Mouse (Mus musculus): ENCODE measurements at regions not wholly inside any gene's neighbourhood (a gene's known extent, or its start where the extent isn't known, plus 50 kb on each side); places are given as distances from the start of the nearest gene placed in this dataset.

- DNase-seq, result no peak
Measured at GRCm38 (mm10) chr15:36427334-36427733, 580.2 kb downstream of the Zfp706 start.

DNA sequence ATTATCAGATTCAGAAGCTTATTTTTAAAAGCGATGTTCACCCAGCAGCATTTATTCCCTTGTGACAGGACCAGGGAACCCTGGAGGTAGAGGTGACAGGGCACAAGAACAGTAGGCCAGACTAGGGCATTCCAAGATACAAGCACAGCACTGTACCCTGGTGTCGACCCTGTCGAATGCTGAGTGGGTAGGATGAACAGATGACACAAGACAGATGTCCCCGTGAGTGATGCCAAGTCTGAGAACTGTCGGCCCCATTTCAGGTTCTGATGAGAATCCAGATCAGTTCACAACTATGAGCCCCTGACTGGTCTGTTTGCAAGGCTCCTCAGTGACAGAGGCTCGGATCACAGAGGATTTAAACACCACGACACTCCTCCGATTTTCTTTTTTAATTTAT, 581.7 kb downstream of the Zfp706 start:
- DNase-seq, result peak; percentile 55 to 68

- DNase-seq, result no peak
Measured at GRCm38 (mm10) chr15:36424047-36424446, 583.5 kb downstream of the Zfp706 start.

DNA sequence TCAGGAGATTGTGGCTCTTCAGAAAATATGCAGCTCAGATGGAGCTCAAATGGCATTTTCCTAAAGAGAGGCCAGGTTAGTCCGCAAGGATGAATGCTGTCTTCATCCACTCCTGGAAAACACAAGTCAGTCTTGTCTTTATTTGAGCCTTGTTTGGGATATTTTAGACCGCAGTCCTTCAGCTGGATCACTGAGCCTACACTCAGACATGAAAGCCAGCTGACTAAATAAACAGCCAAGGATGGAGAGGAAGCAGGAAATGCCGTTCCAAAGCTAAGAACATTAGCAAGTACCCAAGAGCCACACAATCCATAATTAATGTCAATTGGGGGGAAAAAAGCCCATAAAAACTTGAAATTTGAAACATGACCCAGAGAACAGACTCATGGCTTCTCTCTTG, 584.8 kb downstream of the Zfp706 start:
- no peak for DNase-seq

DNA sequence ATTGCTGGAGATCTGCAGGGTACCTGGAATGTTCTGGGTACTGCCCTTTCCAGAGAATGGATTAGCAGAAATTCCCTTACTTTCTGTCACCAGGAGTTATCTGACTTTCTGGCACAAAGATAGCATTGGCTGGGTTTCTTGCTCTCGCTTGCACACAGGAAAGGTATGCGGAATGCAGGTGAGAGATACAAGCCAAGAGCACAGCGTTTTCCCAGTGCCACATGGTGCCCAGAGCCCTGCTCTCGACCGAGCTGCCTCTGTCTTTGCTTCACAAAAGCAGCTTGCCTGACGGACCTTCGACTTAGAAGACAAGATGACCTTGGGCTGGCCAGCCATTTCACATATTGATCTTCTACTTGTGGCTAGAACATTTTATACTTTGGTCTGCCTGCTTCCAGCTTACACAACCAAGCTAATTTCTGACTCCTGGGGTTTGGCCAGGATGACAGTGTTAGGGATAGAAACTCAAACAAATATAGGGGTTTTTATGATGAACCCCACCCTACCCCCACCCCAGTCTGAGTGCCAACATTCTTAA, 587.6 kb downstream of the Zfp706 start:
- peak in 1 of 2 experiments; percentile 27 for DNase-seq

DNA sequence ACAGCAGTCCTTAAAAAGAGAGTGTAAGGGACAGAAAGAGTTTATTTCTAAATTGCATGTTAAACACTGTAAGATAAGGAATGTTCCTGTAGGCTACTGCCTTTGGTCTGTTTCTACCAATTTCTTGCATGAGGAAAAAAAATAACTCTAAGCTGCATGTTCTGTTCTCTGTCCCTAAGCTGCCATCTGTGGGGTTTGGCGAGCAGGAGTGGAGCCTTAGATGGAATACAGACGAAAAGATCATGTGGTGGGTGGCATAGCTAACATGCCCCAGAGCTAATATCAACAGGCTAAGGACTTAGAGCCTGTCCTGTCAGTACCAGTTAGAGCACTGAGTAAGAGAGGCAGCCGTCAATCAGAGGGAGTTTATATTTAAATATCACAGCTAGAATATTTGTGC, 590.1 kb downstream of the Zfp706 start:
- no peak for DNase-seq

DNA sequence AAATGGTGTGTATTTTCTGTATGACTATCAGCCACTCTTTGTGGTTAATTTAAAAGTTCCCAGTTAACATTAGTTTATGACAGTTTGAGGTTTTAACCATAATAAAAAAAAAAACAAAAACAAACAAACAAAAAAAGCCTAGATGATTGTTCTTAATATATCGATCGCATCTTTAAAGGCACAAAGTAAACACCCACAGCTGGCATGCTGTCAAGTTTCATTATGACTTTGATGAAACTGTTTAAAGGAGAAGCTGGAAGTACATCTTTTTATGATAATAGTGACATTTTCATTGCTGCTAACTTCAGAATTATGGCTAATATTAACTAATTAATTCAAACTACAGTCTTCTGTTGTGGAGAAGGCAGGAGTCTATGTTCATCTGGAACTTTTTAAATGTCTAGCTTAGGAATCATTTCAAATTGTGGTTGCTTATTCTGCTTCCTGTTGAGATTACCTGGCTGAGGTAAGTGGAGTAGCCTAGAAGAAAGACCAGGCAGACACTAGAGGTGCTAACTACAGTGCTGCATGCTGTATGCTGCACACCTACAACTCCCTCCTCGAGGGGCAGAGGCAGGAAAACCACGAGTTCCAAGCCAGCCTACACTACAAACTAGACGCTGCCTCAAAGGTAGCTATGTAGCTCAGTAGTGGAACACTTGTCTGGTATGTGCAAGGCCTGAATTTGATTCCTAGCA, 591.9 kb downstream of the Zfp706 start:
- DNase-seq, result no peak

DNA sequence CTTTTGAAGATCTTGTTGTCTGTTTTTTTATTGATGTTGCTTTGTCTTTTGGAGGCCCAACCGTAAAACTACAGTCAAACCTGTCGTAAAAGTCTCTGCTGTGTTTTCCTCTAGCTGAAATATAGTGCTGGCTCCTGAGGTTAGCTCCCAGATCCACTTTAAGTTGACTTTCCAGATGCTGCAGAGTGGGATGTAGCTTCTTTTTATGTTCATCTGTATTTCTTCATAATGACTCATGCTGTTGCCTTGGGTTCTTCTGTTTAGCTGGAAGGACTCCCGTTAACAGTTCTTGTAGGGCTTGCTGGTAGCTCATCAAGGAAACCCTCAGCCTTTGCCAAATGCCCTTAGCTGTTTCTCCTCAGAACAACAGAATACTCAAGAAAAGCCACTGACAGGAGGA, 595.6 kb downstream of the Zfp706 start:
- no peak for DNase-seq

- DNase-seq, result no peak
Measured at GRCm38 (mm10) chr15:36405446-36405845, 602.1 kb downstream of the Zfp706 start.

GRCm38 (mm10) chr15:36403336-36404119, 604.0 kb downstream of the Zfp706 start:
- no peak for DNase-seq

- no peak for DNase-seq
Measured at GRCm38 (mm10) chr15:36402051-36402450, 605.5 kb downstream of the Zfp706 start.

- DNase-seq, result no peak
Measured at GRCm38 (mm10) chr15:36400311-36400840, 607.2 kb downstream of the Zfp706 start.

DNA sequence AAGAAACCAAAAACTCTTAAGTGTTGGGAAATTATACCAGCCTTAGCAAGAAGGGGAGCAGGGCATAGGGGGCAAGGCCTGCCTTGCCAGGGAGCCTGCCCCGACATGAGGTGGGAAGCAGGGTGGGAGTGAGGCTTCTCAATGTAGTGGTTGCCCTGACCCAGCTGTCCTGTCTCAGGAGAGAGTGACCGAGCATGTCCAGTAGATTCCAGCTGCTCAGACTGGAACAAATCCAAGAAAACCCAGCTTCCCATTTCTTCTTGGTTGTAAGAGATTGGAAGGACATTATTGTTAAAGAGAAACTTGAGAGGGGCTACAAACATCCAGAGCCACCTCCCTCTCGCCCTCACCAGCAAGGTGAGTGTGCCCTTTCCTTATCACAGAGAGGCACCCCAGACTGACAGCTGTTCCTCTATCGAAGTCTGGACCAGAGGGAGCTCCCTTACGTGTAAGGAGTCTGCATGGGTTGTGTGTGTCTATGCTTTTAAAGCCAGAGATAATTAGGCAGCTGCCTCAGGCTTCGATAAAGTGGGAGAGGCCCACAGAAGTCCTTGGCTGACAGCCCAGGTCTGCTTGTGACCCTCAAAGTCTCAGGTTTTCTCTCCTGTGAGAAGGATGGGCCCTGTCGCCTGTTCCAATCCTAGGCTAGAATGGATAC, 608.1 kb downstream of the Zfp706 start:
- peak; percentile 16 to 24 for DNase-seq

DNA sequence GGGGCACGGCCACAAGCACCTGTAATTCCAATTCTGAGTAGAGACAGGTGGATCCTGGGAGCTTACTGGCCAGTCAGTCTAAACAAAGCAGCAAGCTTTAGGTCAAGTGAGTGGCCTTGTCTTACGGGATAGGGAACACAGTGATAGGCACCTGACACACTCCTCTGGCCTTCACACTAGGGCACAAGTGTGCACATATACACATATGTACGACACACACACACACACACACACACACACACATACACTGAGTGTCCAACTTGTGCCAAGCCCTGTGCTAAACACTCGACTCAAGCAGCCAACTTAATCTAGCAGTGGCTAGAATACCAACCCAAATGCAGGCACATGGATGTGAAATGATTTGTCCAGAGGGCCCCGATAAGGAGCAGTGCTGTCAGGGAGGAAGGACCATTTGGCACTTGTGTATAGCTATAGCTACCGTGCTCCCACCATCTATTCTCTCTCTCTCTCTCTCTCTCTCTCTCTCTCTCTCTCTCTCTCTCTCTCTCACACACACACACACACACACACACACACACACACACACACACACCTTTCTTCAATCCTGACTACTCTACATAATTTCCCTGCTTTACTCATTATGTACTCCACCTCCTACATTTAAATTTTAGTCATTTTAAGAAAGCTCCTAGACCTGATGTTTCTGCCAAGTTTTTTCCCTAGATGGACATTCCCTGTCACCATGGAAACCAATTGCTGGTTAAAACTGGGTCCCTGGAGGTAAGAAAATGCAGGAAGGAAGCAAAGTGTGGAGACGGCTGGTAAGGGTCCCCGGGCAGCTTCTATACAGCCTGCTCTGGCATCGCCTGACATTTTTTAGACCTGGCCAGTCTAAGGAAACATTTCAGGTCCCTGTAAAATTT, 609.2 kb downstream of the Zfp706 start:
- DNase-seq, result no peak

GRCm38 (mm10) chr15:36396791-36397190, 610.8 kb downstream of the Zfp706 start:
- no peak for DNase-seq

DNA sequence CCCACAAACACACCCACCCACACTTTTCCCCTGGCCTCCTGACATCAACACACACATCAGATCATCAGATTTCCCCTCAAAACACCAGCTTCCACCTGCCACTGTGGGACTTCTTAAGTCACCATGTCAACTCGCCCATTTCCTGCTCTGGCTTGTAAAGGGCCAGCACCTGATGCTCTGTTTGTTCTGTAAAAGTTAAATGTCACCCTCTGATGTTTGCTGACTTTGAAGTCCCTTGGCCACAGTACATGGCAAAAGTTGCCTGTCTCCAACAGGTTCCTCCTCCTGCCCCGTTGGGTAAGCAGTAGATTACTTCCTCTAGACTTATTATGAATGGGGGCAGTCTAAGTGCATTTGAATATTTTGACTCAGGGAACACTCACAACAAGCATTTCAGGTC, 611.3 kb downstream of the Zfp706 start:
- no peak for DNase-seq

DNA sequence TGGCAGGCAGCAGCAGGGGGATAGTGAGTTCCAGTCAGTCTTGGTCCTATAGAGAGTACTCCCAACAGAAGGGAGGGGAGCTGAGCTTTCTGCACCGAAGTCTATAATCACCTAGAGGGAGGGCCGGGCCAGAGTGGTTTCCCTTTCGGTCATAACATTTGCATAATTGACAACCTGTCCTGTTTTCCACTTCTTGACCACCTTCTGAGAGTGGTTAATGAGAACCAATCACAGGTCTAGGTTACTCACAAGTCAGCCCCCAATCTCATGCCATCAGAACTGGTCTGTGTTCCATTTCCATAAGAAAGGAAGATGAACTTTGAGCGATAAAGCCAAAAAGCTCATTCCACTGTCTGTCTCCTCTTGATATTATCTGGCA, 611.9 kb downstream of the Zfp706 start:
- DNase-seq, result no peak

DNA sequence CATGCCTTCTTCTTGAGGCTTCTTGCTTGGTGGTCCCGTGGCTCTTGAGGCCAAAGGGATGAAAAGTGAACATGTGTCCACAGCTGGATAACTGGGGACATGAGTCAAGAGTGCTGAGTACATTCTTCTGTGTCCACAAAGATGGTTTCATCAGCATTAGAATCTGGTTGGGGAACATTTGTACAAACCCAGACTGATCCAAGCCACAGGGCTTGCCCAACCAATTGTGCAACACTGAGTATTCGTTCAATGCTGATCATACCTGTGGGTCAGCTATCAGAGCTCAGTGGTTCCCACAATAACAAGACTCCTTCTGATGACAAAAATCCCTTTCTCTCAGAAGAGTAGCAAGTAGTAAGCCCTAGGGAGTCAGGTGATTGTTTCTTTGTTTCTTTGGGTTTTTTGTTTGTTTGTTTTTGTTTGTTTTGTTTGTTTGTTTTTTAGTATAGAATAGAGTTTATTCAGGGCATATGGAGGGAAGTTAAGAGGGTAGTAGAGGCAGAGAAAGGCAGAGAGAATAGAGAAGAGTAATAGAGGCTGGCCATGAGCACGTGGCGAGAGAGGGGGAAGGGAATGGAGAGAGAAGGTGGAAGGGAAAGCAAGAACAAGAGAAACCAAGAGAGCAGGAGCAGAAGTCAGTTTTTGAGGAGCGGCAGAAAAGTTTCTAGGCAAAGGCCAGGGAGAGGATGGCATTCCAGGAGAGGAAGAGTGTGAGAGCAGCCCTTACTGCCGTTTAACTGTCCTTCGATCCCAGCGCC, 612.5 kb downstream of the Zfp706 start:
- DNase-seq, result no peak

- no peak for DNase-seq
Measured at GRCm38 (mm10) chr15:36389775-36390174, 617.8 kb downstream of the Zfp706 start.

- no peak for DNase-seq
Measured at GRCm38 (mm10) chr15:36381228-36381671, 626.3 kb downstream of the Zfp706 start.

DNA sequence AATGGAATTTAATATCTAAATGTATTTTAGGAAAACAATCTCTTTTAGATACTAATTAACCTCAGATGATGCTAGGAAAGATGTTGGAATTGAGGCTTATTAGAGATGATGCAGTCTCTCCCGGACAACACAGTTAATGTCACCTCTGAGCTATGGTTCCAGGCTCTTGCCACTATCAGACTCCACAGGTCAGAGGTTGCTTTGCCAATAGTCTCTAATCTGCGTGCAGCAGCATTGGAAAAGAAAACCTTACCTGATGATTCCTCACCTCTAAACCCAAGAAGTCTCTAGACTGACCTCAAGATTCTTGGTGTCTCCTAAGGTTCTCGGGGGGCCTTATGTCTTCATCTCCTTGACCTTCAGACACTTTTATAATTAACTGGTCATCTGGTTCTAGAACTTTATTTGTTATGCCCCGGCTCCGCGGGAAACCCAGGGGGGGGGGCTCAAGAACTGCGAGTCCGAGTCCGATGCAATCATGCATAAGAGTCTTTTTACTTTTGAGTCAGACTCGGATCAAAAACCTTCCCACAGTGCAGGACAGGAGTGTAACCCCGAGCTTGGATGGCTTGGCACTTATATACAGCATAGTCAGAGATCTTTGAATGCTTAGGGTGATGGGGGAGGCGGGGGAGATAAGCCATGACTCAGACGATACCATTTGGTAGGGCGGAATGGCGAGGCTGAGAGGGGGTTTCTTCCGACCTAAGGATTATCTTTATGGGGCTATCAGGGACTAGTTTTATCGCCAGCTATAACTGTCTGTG, 626.9 kb downstream of the Zfp706 start:
- DNase-seq, result no peak

Measured in cerebellum, postnatal 10 days (tissue).